Mouse (Mus musculus) midbrain, postnatal 0 days (tissue): Measurements from ENCODE around the gene Taf3. TPM values are rescaled to one million over a fixed set of nuclear protein-coding genes. Genes with fewer than 3 reads are reported as not detected.

Source experiments
- ATAC-seq: fragments of 200-750 bp; cut with Nextera tagmentation; 2 replicates; pipeline ENCODE4 v1.8.0; 2017; ENCODE audit warnings: moderate number of reproducible peaks, mild to moderate bottlenecking, moderate TSS enrichment, moderate library complexity; ENCODE audit not compliant: low FRiP score
- DNase-seq: peaks from one replicate; pipeline ENCODE4 v3.0.0-alpha.2; 2015; ENCODE audit warnings: low spot score
- H3K27ac ChIP-seq: fragments of 300-500 bp; sonication (generic); 2 replicates; pipeline ENCODE4 v1.5.1; 2014; ENCODE audit warnings: low read depth, mild to moderate bottlenecking, low read length, mixed read lengths
- H3K27me3 ChIP-seq: fragments of 300-500 bp; sonication (generic); 2 replicates; pipeline ENCODE4 v1.6.1; 2014; ENCODE audit warnings: low read length, control low read depth, mixed read lengths; ENCODE audit not compliant: insufficient read depth
- H3K36me3 ChIP-seq: fragments of 300-500 bp; sonication (generic); 2 replicates; pipeline ENCODE4 v1.6.1; 2014; ENCODE audit warnings: low read length, control low read depth, mixed read lengths; ENCODE audit not compliant: insufficient read depth
- H3K4me1 ChIP-seq: fragments of 300-500 bp; sonication (generic); 2 replicates; pipeline ENCODE4 v1.6.1; 2014; ENCODE audit warnings: mild to moderate bottlenecking, control low read depth, antibody characterized with exemption, low read length, mixed read lengths; ENCODE audit not compliant: insufficient read depth
- H3K4me2 ChIP-seq: fragments of 300-500 bp; sonication (generic); 2 replicates; pipeline ENCODE4 v1.6.1; 2014; ENCODE audit warnings: low read depth, mild to moderate bottlenecking, low read length, mixed read lengths; ENCODE audit not compliant: poor library complexity, severe bottlenecking
- H3K4me3 ChIP-seq: fragments of 300-500 bp; sonication (generic); 2 replicates; pipeline ENCODE4 v1.5.1; 2014; ENCODE audit warnings: low read depth, mild to moderate bottlenecking, low read length, moderate library complexity
- H3K9ac ChIP-seq: fragments of 300-500 bp; sonication (generic); replicated peaks from 2 replicates; pipeline ENCODE4 v1.6.1; 2014; ENCODE audit warnings: mild to moderate bottlenecking, low read length, moderate library complexity, mixed read lengths; ENCODE audit not compliant: poor library complexity, severe bottlenecking
- H3K9me3 ChIP-seq: fragments of 300-500 bp; sonication (generic); 2 replicates; pipeline ENCODE4 v1.6.1; 2016; ENCODE audit warnings: low read length, control low read depth
- CTCF ChIP-seq: IDR thresholded peaks from 2 replicates; pipeline ENCODE4 v1.5.1; 2016; ENCODE audit warnings: antibody characterized with exemption, mild to moderate bottlenecking
- WGBS: fragments of 180-500 bp; shearing (Covaris S2); extraction: QIAGEN DNeasy Blood & Tissue Kit; methylation state at CpG from one replicate; pipeline ENCODE4 v1.1.7; 2014; 5-methylcytosine and 5-hydroxymethylcytosine counted together
- polyA plus RNA-seq: library from polyadenylated mRNA; unstranded; fragments of >200 nt; fragmentation: Nextera tagmentation; extraction: Ambion mirVana; gene quantifications from 2 replicates; pipeline ENCODE4 v1.2.1, GENCODE M21; 2015
- total RNA-seq: library from RNA; depleted of rRNA; stranded (reverse); fragments of >200 nt; gene quantifications from 2 replicates; pipeline ENCODE4 v1.2.3, GENCODE M21; 2014

Gene Taf3
- total and polyA plus RNA-seq, 2 experiments from 2014 or later = 5.4 to 10.8 TPM

DNA sequence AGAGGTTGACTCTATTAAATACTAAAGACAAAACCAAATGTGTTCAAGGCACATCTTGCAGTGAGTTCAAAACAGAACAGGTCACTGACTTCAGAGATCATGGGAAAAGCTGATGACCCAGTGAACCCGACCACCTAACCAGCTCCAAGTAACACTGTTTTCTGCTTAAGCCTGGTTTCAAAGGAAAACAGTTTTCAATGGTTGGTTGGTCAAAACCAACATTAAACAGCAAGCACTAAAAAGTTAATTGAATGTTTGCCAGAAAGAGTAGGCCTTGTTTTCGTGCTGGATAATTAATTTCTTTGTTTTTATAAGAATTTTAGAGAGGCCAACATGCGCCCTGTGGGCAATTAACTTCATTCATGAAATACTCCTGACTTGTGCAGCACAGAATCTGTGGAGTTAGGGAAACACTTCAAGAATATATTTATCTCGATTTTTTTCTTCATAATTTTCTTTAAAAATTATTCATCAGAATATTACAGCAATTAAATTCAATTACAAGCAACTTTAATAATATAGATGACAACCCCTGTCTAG lies 57.6 kb downstream of the Taf3 start:
- WGBS = 45% methylated on average over 4 of the region's 4 CpGs
- no peaks in the 10 kb centered on the region for H3K9me3 ChIP-seq

DNA sequence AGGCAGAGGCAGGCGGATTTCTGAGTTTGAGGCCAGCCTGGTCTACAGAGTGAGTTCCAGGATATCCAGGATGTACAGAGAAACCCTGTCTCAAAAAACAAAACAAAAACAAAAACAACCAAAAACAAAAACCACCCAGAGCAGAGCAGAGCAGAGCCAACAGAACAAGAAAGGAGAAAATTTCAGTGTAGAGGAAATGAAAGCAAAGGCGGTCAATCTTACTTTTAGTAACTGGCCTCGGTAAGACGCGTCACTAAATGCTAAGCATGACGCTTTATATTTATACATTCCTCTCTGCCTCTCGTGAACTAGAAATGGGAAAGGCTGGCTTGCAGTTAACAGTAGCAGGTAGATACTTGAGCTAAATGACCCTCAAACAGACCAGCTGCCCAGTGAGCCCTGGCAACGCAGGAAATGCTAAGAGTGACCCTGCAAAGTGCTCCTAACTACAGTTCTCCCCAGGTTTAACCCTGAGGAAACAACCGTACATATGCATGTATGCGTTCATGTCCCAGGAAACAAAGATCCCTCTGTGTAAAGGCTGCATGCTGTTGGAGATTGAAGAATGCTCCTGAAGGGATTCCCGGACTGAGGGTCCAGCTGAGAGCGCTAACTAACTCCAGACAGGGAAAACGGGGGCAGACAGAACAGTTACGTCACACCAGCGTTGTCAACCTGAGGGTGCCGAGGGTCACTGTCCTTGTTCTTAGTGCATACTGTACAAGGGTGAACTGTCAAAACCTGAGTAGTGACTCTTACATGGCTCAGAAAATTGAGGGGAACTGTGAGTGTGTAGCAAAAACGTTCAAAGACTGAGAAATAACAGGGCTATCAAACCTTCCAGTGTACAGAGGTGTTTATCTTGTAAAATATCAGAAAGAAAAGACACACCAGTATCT lies 58.5 kb downstream of the Taf3 start:
- 75% methylated on average over 17 of the region's 17 CpGs for WGBS
- H3K27me3 ChIP-seq = no peaks in the 10 kb centered on the region
- DNase-seq (no peak), ATAC-seq (no peak)
- H3K36me3 ChIP-seq = no peaks in the 10 kb centered on the region
- H3K4me1 ChIP-seq = 0 out of 2 replicates have a peak, but pooled peaks cover 4% of the 10 kb centered on the region
- no peak for TF ChIP-seq CTCF
- H3K4me3 ChIP-seq = no peak overlapping the region
- H3K9ac ChIP-seq = no peak overlapping the region
- no peak overlapping the region for H3K27ac ChIP-seq
- H3K9me3 ChIP-seq = no peaks in the 10 kb centered on the region
- H3K4me2 ChIP-seq = no peak overlapping the region

More for the DNA sequence above, 57.6 kb downstream of the Taf3 start:
- TF ChIP-seq CTCF = no peak
- Histone ChIP-seq H3K9ac (no peak overlapping the region), H3K4me3 (no peak overlapping the region), H3K27ac (no peak overlapping the region), H3K4me2 (no peak overlapping the region), H3K36me3 (no peaks in the 10 kb centered on the region), H3K27me3 (no peaks in the 10 kb centered on the region), H3K4me1 (0 out of 2 replicates have a peak, but pooled peaks cover 4% of the 10 kb centered on the region)
- ATAC-seq (no peak), DNase-seq (no peak)

DNA sequence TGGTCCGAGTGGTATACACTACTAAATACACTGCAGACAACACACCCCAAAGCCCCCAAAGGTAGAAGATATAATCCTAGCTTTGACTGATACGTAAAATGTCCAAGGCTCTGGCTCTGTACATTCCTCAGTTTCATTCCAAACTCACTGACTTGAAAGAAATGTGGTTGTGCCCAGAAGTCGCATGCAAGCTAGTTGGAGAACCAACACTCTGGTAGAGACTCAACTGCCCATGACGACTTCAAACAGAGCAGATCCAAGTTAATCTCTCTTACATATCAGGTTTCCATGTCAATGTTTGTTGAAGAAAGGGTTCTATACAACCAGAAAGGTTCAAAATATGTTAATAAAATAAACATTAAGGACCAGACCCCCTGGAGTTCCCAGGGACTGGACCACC lies 60.1 kb downstream of the Taf3 start:
- H3K4me2 ChIP-seq = no peak overlapping the region
- no peaks in the 10 kb centered on the region for H3K27me3 ChIP-seq
- 85% methylated on average over 4 of the region's 4 CpGs for WGBS
- no peaks in the 10 kb centered on the region for H3K36me3 ChIP-seq
- TF ChIP-seq CTCF = no peak
- H3K4me1 ChIP-seq = 0 out of 2 replicates have a peak, but pooled peaks cover 4% of the 10 kb centered on the region
- no peak for ATAC-seq
- no peaks in the 10 kb centered on the region for H3K9me3 ChIP-seq
- H3K4me3 ChIP-seq = no peak overlapping the region
- DNase-seq = no peak
- no peak overlapping the region for H3K9ac ChIP-seq
- H3K27ac ChIP-seq = no peak overlapping the region

DNA sequence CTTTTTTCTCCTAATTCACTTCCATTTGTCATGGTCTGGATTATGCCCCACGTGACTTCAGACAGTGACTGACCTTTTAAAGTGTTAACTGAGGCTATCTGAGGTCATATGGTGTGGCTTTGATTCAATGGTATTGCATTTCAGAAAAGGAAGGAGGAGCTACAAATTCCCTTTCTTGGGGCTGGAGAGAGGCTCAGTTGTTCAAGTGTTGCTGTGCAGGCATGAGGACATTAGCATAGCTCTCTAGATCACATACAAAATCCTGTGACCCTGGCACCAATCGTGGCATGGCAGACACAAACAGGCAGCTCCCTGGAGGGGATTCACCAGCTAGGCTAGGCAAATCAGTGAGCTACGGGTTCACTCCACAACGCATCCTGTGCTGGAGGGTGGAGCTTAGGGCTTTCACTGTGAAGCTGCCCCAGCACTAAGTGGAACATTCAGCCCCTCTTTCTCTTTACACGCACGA lies 62.4 kb downstream of the Taf3 start:
- 5% methylated on average over 6 of the region's 6 CpGs for WGBS
- TF ChIP-seq CTCF = no peak
- Histone ChIP-seq H3K4me3 (no peak overlapping the region), H3K36me3 (no peaks in the 10 kb centered on the region), H3K9me3 (no peaks in the 10 kb centered on the region), H3K4me2 (0 out of 2 replicates have a peak overlapping the region, but pooled peaks have one; percentile 4), H3K4me1 (0 out of 2 replicates have a peak, but pooled peaks cover 4% of the 10 kb centered on the region), H3K27me3 (no peaks in the 10 kb centered on the region), H3K27ac (no peak overlapping the region), H3K9ac (no peak overlapping the region)
- DNase-seq (no peak), ATAC-seq (peak; percentile 56)

DNA sequence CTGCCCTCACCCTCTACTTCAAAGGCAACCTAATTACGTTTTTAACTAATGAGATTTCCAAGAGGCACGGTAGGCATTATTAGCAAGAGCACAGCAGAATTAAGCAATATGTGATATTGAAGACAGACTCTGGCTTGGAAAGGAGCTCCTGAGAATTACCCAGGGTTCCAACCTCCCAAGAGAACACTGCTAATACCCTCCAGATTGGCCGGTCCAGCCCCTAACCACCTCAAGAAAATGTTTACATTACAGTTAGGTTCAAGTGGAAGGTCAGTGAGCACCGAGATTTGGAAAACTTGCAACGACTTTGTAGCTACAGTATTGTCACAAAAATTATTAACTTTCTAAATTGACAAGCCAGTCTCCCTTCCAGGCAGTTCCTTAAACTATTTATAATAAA lies 66.0 kb downstream of the Taf3 start:
- H3K4me3 ChIP-seq = no peak overlapping the region
- no peak for TF ChIP-seq CTCF
- H3K4me1 ChIP-seq = 0 out of 2 replicates have a peak, but pooled peaks cover 4% of the 10 kb centered on the region
- H3K9ac ChIP-seq = no peak overlapping the region
- H3K9me3 ChIP-seq = no peaks in the 10 kb centered on the region
- WGBS = 41% methylated on average over 5 of the region's 5 CpGs
- ATAC-seq (no peak), DNase-seq (no peak)
- no peak overlapping the region for H3K4me2 ChIP-seq
- H3K27me3 ChIP-seq = no peaks in the 10 kb centered on the region
- no peaks in the 10 kb centered on the region for H3K36me3 ChIP-seq
- no peak overlapping the region for H3K27ac ChIP-seq

DNA sequence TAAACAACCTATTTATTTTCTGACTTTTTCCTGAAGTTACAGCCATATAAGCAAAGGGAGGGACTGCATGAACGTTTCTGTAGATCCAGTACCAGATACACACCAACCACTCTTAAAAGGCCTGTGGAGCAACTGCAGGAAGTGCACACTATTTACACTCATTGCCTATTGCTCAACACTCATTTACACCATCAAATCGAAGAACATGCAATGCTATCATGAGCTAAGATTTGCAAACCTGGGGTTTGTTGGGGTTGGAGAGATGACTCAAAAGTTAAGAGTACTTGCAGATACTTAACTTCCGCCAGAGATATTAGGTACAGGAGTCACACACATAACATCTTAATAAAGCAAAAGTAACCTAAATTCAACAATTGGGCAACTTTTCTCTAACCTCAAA lies 76.5 kb downstream of the Taf3 start:
- H3K4me1 ChIP-seq = no peaks in the 10 kb centered on the region
- no peak overlapping the region for H3K27ac ChIP-seq
- no peaks in the 10 kb centered on the region for H3K9me3 ChIP-seq
- no peak for TF ChIP-seq CTCF
- no peaks in the 10 kb centered on the region for H3K36me3 ChIP-seq
- no peak for ATAC-seq
- no peak overlapping the region for H3K9ac ChIP-seq
- 88% methylated on average over 3 of the region's 3 CpGs for WGBS
- no peak overlapping the region for H3K4me3 ChIP-seq
- no peak overlapping the region for H3K4me2 ChIP-seq
- DNase-seq = no peak
- H3K27me3 ChIP-seq = no peaks in the 10 kb centered on the region
